Mouse (Mus musculus) hindbrain, postnatal 0 days (tissue): ENCODE data around the gene Palmd. TPM values are rescaled to one million over a fixed set of nuclear protein-coding genes. Genes with fewer than 3 reads are reported as not detected.
A peak's percentile ranks its signal among the peaks of the same experiment; 100 is the strongest.

Experiments
- ATAC-seq: fragments of 200-750 bp; cut with Nextera tagmentation; 2 replicates; pipeline ENCODE4 v1.8.0; 2017; ENCODE audit warnings: mild to moderate bottlenecking, moderate TSS enrichment, moderate library complexity
- DNase-seq: peaks from one replicate; pipeline ENCODE4 v3.0.0-alpha.2; 2015; ENCODE audit warnings: low spot score
- H3K27ac ChIP-seq: fragments of 300-500 bp; sonication (generic); 2 replicates; pipeline ENCODE4 v1.5.1; 2014; ENCODE audit warnings: mild to moderate bottlenecking
- H3K27me3 ChIP-seq: fragments of 300-500 bp; sonication (generic); 2 replicates; pipeline ENCODE4 v1.6.1; 2014; ENCODE audit warnings: low read length, mixed read lengths; ENCODE audit not compliant: insufficient read depth
- H3K36me3 ChIP-seq: fragments of 300-500 bp; sonication (generic); 2 replicates; pipeline ENCODE4 v1.6.1; 2014; ENCODE audit warnings: low read length, mixed read lengths; ENCODE audit not compliant: insufficient read depth
- H3K4me1 ChIP-seq: fragments of 300-500 bp; sonication (generic); 2 replicates; pipeline ENCODE4 v1.6.1; 2014; ENCODE audit warnings: antibody characterized with exemption, low read length, mixed read lengths; ENCODE audit not compliant: insufficient read depth
- H3K4me2 ChIP-seq: fragments of 300-500 bp; sonication (generic); 2 replicates; pipeline ENCODE4 v1.6.1; 2014; ENCODE audit warnings: low read depth, mild to moderate bottlenecking, low read length, moderate library complexity, mixed read lengths
- H3K4me3 ChIP-seq: fragments of 300-500 bp; sonication (generic); 2 replicates; pipeline ENCODE4 v1.5.1; 2014; ENCODE audit warnings: low read length
- H3K9ac ChIP-seq: fragments of 300-500 bp; sonication (generic); replicated peaks from 2 replicates; pipeline ENCODE4 v1.6.1; 2014; ENCODE audit warnings: mild to moderate bottlenecking, low read length, moderate library complexity, mixed read lengths
- H3K9me3 ChIP-seq: fragments of 300-500 bp; sonication (generic); 2 replicates; pipeline ENCODE4 v1.6.1; 2016; ENCODE audit warnings: low read length, mixed read lengths
- CTCF ChIP-seq: IDR thresholded peaks from 2 replicates; pipeline ENCODE4 v1.5.1; 2016; ENCODE audit warnings: antibody characterized with exemption, control low read depth, low read depth
- WGBS: fragments of 180-500 bp; shearing (Covaris S2); extraction: QIAGEN DNeasy Blood & Tissue Kit; methylation state at CpG from one replicate; pipeline ENCODE4 v1.1.7; 2014; 5-methylcytosine and 5-hydroxymethylcytosine counted together
- polyA plus RNA-seq: library from polyadenylated mRNA; unstranded; fragments of >200 nt; fragmentation: Nextera tagmentation; extraction: Ambion mirVana; gene quantifications from 2 replicates; pipeline ENCODE4 v1.2.1, GENCODE M21; 2015
- total RNA-seq: library from RNA; depleted of rRNA; stranded (reverse); fragments of >200 nt; gene quantifications from 2 replicates; pipeline ENCODE4 v1.2.3, GENCODE M21; 2014

Gene Palmd
- total and polyA plus RNA-seq, 2 experiments from 2014 or later = 2.9 to 9.1 TPM

DNA sequence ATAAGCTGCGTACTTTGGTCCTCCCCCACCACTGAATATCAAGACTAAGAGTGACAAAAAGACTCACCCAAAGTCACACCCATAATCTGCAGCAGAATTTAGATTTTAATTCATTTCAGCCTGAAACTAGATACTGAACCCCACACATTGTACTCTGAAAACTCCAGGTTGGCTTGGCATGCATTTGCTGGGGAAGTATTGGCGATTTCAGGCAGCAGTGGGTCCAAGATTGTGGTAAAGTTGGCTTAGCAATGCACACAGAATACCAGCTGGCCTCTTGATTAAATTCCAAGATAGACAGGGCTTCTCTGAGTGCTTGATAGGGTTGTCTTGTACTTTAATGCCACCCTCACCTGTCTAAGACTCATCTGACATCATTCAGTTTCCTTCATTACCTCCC lies 24.2 kb upstream of the Palmd start:
- no peak for ATAC-seq
- H3K27ac ChIP-seq = no peak overlapping the region
- no peak overlapping the region for H3K9ac ChIP-seq
- no peaks in the 10 kb centered on the region for H3K36me3 ChIP-seq
- H3K4me3 ChIP-seq = no peak overlapping the region
- H3K27me3 ChIP-seq = no peaks in the 10 kb centered on the region
- 67% methylated on average over 2 of the region's 2 CpGs for WGBS
- no peak overlapping the region for H3K4me2 ChIP-seq
- no peaks in the 10 kb centered on the region for H3K4me1 ChIP-seq
- TF ChIP-seq CTCF = no peak
- no peaks in the 10 kb centered on the region for H3K9me3 ChIP-seq
- DNase-seq = no peak

- Histone ChIP-seq H3K9me3 (no peaks in the 10 kb centered on the region), H3K27ac (no peak overlapping the region), H3K36me3 (no peaks in the 10 kb centered on the region), H3K4me1 (no peaks in the 10 kb centered on the region), H3K27me3 (no peaks in the 10 kb centered on the region), H3K4me2 (no peak overlapping the region), H3K9ac (no peak overlapping the region), H3K4me3 (no peak overlapping the region)
- no peak for TF ChIP-seq CTCF
- WGBS = 88% methylated on average over 2 of the region's 2 CpGs
- ATAC-seq = no peak
- DNase-seq = no peak
These were observed 22.4 kb upstream of the Palmd start for GRCm38 (mm10) chr3:116991180-116991579.

DNA sequence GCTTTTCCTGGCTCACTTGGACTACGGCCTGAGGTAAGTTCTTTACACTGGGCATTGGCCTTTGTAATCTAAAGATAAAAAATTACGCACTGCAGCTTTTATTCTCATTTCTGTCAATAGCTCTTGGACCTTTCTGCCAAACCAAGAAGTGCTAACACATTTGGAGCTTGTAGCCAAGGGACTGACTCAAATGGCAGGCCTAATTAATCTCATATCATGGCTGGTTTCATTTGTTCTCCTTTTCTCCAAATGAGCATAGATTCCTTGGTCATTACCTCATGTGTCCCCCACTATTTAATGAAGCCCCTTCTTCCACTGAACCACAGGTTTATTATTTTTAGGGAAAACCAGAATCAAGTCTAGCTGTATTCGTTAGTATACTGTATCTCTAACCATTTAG lies 19.4 kb upstream of the Palmd start:
- DNase-seq (no peak), ATAC-seq (no peak)
- H3K36me3 ChIP-seq = no peaks in the 10 kb centered on the region
- H3K27me3 ChIP-seq = no peaks in the 10 kb centered on the region
- no peak overlapping the region for H3K27ac ChIP-seq
- H3K9me3 ChIP-seq = no peaks in the 10 kb centered on the region
- no peak overlapping the region for H3K4me2 ChIP-seq
- H3K9ac ChIP-seq = no peak overlapping the region
- TF ChIP-seq CTCF = no peak
- no peaks in the 10 kb centered on the region for H3K4me1 ChIP-seq
- 67% methylated on average over 3 of the region's 3 CpGs for WGBS
- H3K4me3 ChIP-seq = no peak overlapping the region

- WGBS = 62% methylated on average over 2 of the region's 2 CpGs
- Histone ChIP-seq H3K36me3 (no peaks in the 10 kb centered on the region), H3K27me3 (no peaks in the 10 kb centered on the region), H3K4me2 (no peak overlapping the region), H3K4me1 (no peaks in the 10 kb centered on the region), H3K27ac (no peak overlapping the region), H3K4me3 (no peak overlapping the region), H3K9me3 (no peaks in the 10 kb centered on the region), H3K9ac (no peak overlapping the region)
- no peak for DNase-seq
- ATAC-seq = no peak
- no peak for TF ChIP-seq CTCF
These were observed 17.7 kb upstream of the Palmd start for GRCm38 (mm10) chr3:116986451-116986850.

GRCm38 (mm10) chr3:116985741-116986140 lies 17.0 kb upstream of the Palmd start:
- 62% methylated on average over 1 of the region's 1 CpGs for WGBS
- TF ChIP-seq CTCF = no peak
- Histone ChIP-seq H3K36me3 (no peaks in the 10 kb centered on the region), H3K27ac (no peak overlapping the region; the same call in 1 of the 2 replicates), H3K4me2 (no peak overlapping the region), H3K9ac (no peak overlapping the region), H3K27me3 (no peaks in the 10 kb centered on the region), H3K9me3 (no peaks in the 10 kb centered on the region), H3K4me1 (no peaks in the 10 kb centered on the region), H3K4me3 (no peak overlapping the region)
- DNase-seq = no peak
- ATAC-seq = no peak

- H3K9me3 ChIP-seq = no peaks in the 10 kb centered on the region
- DNase-seq (peak; percentile 67), ATAC-seq (peak; percentile 55; the same call in 1 of the 2 replicates)
- H3K4me3 ChIP-seq = no peak overlapping the region
- 17% methylated on average over 1 of the region's 1 CpGs for WGBS
- H3K4me1 ChIP-seq = no peaks in the 10 kb centered on the region
- H3K4me2 ChIP-seq = no peak overlapping the region
- no peak overlapping the region for H3K9ac ChIP-seq
- TF ChIP-seq CTCF = no peak
- H3K36me3 ChIP-seq = no peaks in the 10 kb centered on the region
- H3K27me3 ChIP-seq = no peaks in the 10 kb centered on the region
- no peak overlapping the region for H3K27ac ChIP-seq
These were observed 16.3 kb upstream of the Palmd start for GRCm38 (mm10) chr3:116985042-116985455.

DNA sequence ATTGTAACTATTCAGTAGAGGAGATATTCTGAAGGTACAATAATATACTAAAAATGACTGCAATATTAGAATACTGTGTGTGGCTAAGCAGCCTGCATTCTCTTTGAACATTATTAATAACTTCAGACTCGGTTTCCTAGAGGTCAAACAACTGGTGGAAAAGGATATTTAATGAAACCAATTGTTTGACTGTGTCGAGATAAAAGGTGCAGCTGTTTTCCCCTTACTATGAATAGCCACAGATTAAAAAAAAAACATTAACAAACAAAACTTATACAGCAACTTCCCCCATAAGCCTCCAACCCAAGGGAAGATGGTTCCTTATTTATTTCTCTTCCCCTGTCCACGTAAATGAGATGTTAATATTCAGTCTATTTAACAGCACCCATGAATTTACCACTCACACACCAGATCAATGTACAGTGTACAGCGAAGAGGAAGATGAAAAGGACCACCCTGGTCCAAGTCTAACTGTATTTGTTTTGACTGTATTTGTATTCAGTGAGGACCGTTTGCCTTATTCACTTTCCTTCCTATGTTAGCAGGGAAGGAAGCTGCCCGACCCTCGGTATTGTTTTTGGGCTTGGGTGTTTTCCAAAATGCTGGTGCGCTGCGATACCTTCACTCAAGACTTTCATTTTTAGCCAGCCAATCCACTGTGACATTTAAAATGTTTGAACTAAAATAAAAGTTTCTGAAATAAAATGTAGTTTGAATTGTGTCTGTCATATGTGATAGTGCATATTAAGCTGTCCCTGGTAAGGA lies 13.2 kb upstream of the Palmd start:
- H3K4me2 ChIP-seq = peak overlapping the region; percentile 21; the same call in 1 of the 2 replicates
- TF ChIP-seq CTCF = no peak
- no peak for DNase-seq
- WGBS = 60% methylated on average over 9 of the region's 9 CpGs
- H3K4me1 ChIP-seq = no peaks in the 10 kb centered on the region
- H3K9me3 ChIP-seq = no peaks in the 10 kb centered on the region
- no peak for ATAC-seq
- H3K9ac ChIP-seq = no peak overlapping the region
- no peak overlapping the region for H3K27ac ChIP-seq
- H3K36me3 ChIP-seq = no peaks in the 10 kb centered on the region
- no peak overlapping the region for H3K4me3 ChIP-seq
- no peaks in the 10 kb centered on the region for H3K27me3 ChIP-seq
